Mouse (Mus musculus): ENCODE measurements around the gene Trrap. TPM values are rescaled to one million over a fixed set of nuclear protein-coding genes. Genes with fewer than 3 reads are reported as not detected.
A peak's percentile ranks its signal among the peaks of the same experiment; 100 is the strongest.

Gene Trrap
- total and polyA plus RNA-seq, 3 experiments, result 18.2 to 77.0 (median 55.0) TPM

DNA sequence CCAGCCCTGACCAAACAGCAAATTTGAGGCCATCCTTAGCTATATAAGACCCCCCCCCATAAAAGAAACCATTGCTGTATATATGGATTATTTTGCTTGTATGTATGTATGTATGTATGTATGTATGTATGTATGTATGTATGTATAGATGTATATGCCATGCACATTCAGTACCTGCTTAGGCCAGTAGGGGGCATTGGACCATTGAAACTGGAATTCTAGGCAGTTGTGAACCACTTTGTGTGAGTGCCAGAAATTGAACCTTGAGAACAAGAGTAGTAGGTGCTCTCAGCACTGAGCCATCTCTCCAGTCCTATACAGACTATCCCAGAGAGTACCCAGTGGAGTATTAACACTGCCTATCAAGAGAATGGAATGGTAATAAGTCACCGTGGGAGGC is 104.2 kb downstream of the Trrap start:
- no peaks in the 10 kb centered on the region for H3K9me3 ChIP-seq (replicated peaks; ENCODE audit: low read length)
- no peak overlapping the region for H3K27ac ChIP-seq (ENCODE audit: insufficient read depth, low read depth)
- in situ Hi-C loops (cut with MboI; ENCODE audit: low pct_ligation_motif_present, low pct_unique_long_range_greater_than_20kb, low sequenced_read_pairs) (no loop called here), dilution Hi-C loops (cut with MboI; ENCODE audit: extremely low pct_ligation_motif_present, extremely low pct_unique_long_range_greater_than_20kb, low sequenced_read_pairs) (no loop called here)
- peaks cover 0 to 2% of the 10 kb centered on the region in 2 experiments for H3K36me3 ChIP-seq (replicated peaks in 1 of 2; ENCODE audit: control insufficient read depth in 1 of 2, insufficient read depth in 1 of 2, low read length in 1 of 2)
- TF ChIP-seq CTCF (conservative IDR thresholded peaks at IDR 0.05 in 1 of 2, IDR thresholded peaks at IDR 0.05 in 1 of 2; ENCODE audit: low read depth in 2 of 2, low read length in 2 of 2) (peak; percentile 28 to 48; a peak in 3 of 4 replicates), POLR2A (IDR thresholded peaks at IDR 0.05; ENCODE audit: low read depth, low read length) (no peak)
- no peaks in the 10 kb centered on the region for H3K4me1 ChIP-seq (ENCODE audit: control insufficient read depth in 1 of 2, insufficient read depth in 2 of 2)
- H3K4me2 ChIP-seq (ENCODE audit: insufficient read depth, low read depth, poor library complexity, severe bottlenecking), result no peak overlapping the region
- no peak overlapping the region for H3K4me3 ChIP-seq (replicated peaks in 1 of 3; ENCODE audit: low read depth in 2 of 3, low read length in 2 of 3, poor library complexity in 1 of 3)
- H3K9ac ChIP-seq (ENCODE audit: insufficient read depth, low read depth), result no peak overlapping the region
- no peak for DNase-seq (ENCODE audit: extremely low read depth)
- H3K79me2 ChIP-seq (replicated peaks; ENCODE audit: control insufficient read depth, extremely low read depth, insufficient read depth, poor library complexity, severe bottlenecking), result no peaks in the 10 kb centered on the region
- no peaks in the 10 kb centered on the region for H3K27me3 ChIP-seq (replicated peaks)

DNA sequence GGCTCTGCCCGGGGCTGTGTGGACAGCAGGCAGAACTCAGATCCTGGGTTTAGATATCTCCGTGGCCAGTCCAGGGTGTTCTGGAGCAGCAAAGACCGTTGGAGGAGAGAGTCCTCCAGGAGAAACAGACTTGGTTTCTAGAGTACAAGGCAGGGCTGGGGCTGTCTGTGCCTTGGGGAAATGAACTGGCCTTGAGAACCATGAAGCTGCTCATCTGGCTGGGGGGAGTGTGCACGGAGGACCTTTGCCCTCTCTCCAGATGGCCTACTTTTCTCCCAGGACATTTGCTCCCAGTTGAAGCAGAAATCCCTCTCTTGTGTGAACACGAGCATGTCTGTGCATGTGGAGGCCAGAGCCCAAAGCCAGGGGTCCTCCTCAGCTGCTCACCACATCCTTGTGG is 104.8 kb downstream of the Trrap start:
- TF ChIP-seq TBP (conservative IDR thresholded peaks at IDR 0.05; ENCODE audit: low read depth, low read length) (no peak), IRF4 (IDR thresholded peaks at IDR 0.05; ENCODE audit: low read depth, low read length) (no peak), HCFC1 (IDR thresholded peaks at IDR 0.05; ENCODE audit: low read depth, low read length) (no peak), TCF12 (IDR thresholded peaks at IDR 0.05; ENCODE audit: low read depth, low read length) (no peak), GABPA (IDR thresholded peaks at IDR 0.05; ENCODE audit: insufficient replicate concordance, low read depth, low read length) (no peak), PAX5 (IDR thresholded peaks at IDR 0.05; ENCODE audit: low read length) (no peak), UBTF (IDR thresholded peaks at IDR 0.05; ENCODE audit: low read depth, low read length) (no peak), EP300 (IDR thresholded peaks at IDR 0.05; ENCODE audit: low read length) (no peak), MAZ (IDR thresholded peaks at IDR 0.05; ENCODE audit: low read depth, low read length) (no peak), MAFK (IDR thresholded peaks at IDR 0.05; ENCODE audit: insufficient replicate concordance, low read length) (no peak)
- no peak overlapping the region for H3K4me3 ChIP-seq (replicated peaks in 1 of 3; ENCODE audit: low read depth in 2 of 3, low read length in 2 of 3, poor library complexity in 1 of 3)
- in situ Hi-C loops (cut with MboI; ENCODE audit: low pct_ligation_motif_present, low pct_unique_long_range_greater_than_20kb, low sequenced_read_pairs), result no loop called here
- dilution Hi-C loops (cut with MboI; ENCODE audit: extremely low pct_ligation_motif_present, extremely low pct_unique_long_range_greater_than_20kb, low sequenced_read_pairs), result no loop called here
- H3K36me3 ChIP-seq (replicated peaks in 1 of 2; ENCODE audit: control insufficient read depth in 1 of 2, insufficient read depth in 1 of 2, low read length in 1 of 2), result peaks cover 0 to 7% of the 10 kb centered on the region in 2 experiments
- H3K4me2 ChIP-seq (ENCODE audit: insufficient read depth, low read depth, poor library complexity, severe bottlenecking), result no peak overlapping the region
- no peaks in the 10 kb centered on the region for H3K27me3 ChIP-seq (replicated peaks)
- H3K79me2 ChIP-seq (replicated peaks; ENCODE audit: control insufficient read depth, extremely low read depth, insufficient read depth, poor library complexity, severe bottlenecking), result no peaks in the 10 kb centered on the region
- no peak overlapping the region for H3K9ac ChIP-seq (ENCODE audit: insufficient read depth, low read depth)
- H3K9me3 ChIP-seq (replicated peaks; ENCODE audit: low read length), result no peaks in the 10 kb centered on the region
- no peak overlapping the region for H3K27ac ChIP-seq (ENCODE audit: insufficient read depth, low read depth)
- no peaks in the 10 kb centered on the region for H3K4me1 ChIP-seq (ENCODE audit: control insufficient read depth in 1 of 2, insufficient read depth in 2 of 2)
- DNase-seq (ENCODE audit: extremely low read depth), result no peak

DNA sequence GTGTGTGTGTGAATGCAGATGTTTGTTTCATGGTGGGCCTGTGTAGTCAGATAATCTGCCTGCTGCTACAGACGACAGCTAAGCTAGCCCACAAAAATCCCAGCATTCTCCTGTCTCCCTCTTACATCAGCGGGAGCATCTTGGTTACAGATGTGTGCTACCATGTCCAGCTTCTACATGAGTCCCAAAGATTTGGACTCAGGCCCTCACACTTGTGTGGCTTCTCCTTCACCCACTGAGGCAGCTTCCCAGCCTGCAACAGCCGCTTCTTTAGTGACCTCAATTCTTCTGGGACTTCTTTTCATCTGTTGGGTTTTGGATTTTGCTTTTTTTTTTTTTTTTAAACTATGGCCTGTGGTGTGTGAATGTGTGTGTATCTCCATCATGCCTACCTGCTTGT is 105.3 kb downstream of the Trrap start:
- dilution Hi-C loops (cut with MboI; ENCODE audit: extremely low pct_ligation_motif_present, extremely low pct_unique_long_range_greater_than_20kb, low sequenced_read_pairs), result no loop called here

More for the DNA sequence above, 105.3 kb downstream of the Trrap start:
- TF ChIP-seq SMC3 (IDR thresholded peaks at IDR 0.05; ENCODE audit: low read depth, low read length) (no peak), JUN (IDR thresholded peaks at IDR 0.05; ENCODE audit: insufficient read depth, low read depth, low read length) (no peak), KAT2A (IDR thresholded peaks at IDR 0.05; ENCODE audit: insufficient replicate concordance, low read length) (no peak), CHD1 (IDR thresholded peaks at IDR 0.05; ENCODE audit: low read depth, low read length) (no peak), POLR2AphosphoS2 (IDR thresholded peaks at IDR 0.05; ENCODE audit: low read depth, low read length) (no peak), SIN3A (IDR thresholded peaks at IDR 0.05; ENCODE audit: low read length) (no peak), ZMIZ1 (IDR thresholded peaks at IDR 0.05; ENCODE audit: low read depth, low read length) (no peak), USF1 (IDR thresholded peaks at IDR 0.05; ENCODE audit: low read depth, low read length) (no peak), POLR2A (IDR thresholded peaks at IDR 0.05; ENCODE audit: low read depth, low read length) (no peak)
- no peaks in the 10 kb centered on the region for H3K27me3 ChIP-seq (replicated peaks)
- no peak overlapping the region for H3K4me2 ChIP-seq (ENCODE audit: insufficient read depth, low read depth, poor library complexity, severe bottlenecking)
- no peak overlapping the region for H3K27ac ChIP-seq (ENCODE audit: insufficient read depth, low read depth)
- no peak overlapping the region for H3K4me3 ChIP-seq (replicated peaks in 1 of 3; ENCODE audit: low read depth in 2 of 3, low read length in 2 of 3, poor library complexity in 1 of 3)
- H3K79me2 ChIP-seq (replicated peaks; ENCODE audit: control insufficient read depth, extremely low read depth, insufficient read depth, poor library complexity, severe bottlenecking), result no peaks in the 10 kb centered on the region
- DNase-seq (ENCODE audit: extremely low read depth), result no peak
- H3K9ac ChIP-seq (ENCODE audit: insufficient read depth, low read depth), result no peak overlapping the region
- H3K36me3 ChIP-seq (replicated peaks in 1 of 2; ENCODE audit: control insufficient read depth in 1 of 2, insufficient read depth in 1 of 2, low read length in 1 of 2), result peaks cover 0 to 12% of the 10 kb centered on the region in 2 experiments
- no peaks in the 10 kb centered on the region for H3K4me1 ChIP-seq (ENCODE audit: control insufficient read depth in 1 of 2, insufficient read depth in 2 of 2)
- in situ Hi-C loops (cut with MboI; ENCODE audit: low pct_ligation_motif_present, low pct_unique_long_range_greater_than_20kb, low sequenced_read_pairs), result no loop called here
- H3K9me3 ChIP-seq (replicated peaks; ENCODE audit: low read length), result no peaks in the 10 kb centered on the region
